Mouse (Mus musculus) bone marrow macrophage, adult 2 months (primary cell): ENCODE data around the gene Hpd. TPM values are rescaled to one million over a fixed set of nuclear protein-coding genes. Genes with fewer than 3 reads are reported as not detected.

Source experiments
- H3K27ac ChIP-seq: 2 replicates; pipeline ENCODE4 v1.5.1; 2012; ENCODE audit warnings: low read depth, low read length; ENCODE audit not compliant: insufficient read depth
- H3K4me1 ChIP-seq: 2 replicates; pipeline ENCODE4 v1.6.1; 2012; ENCODE audit warnings: low read length; ENCODE audit not compliant: control insufficient read depth, insufficient read depth
- H3K4me3 ChIP-seq: 2 replicates; pipeline ENCODE4 v1.5.1; 2012; ENCODE audit warnings: mild to moderate bottlenecking, low read length, moderate library complexity; ENCODE audit not compliant: insufficient read depth
- CTCF ChIP-seq: IDR thresholded peaks from 2 replicates; pipeline ENCODE4 v1.5.1; 2012; ENCODE audit warnings: low read depth, mild to moderate bottlenecking, low read length, moderate library complexity
- POLR2A ChIP-seq: IDR thresholded peaks from 2 replicates; pipeline ENCODE4 v1.6.1; 2012; ENCODE audit warnings: mild to moderate bottlenecking, low read depth, low read length, borderline replicate concordance
- polyA plus RNA-seq: library from polyadenylated mRNA; stranded (reverse); fragments of >200 nt; gene quantifications from 2 replicates; pipeline ENCODE4 v1.2.4, GENCODE M21; 2012; ENCODE audit not compliant: missing spikeins, insufficient read depth, insufficient read length

The Hpd gene
- polyA plus RNA-seq, 1 experiment, result not detected

DNA sequence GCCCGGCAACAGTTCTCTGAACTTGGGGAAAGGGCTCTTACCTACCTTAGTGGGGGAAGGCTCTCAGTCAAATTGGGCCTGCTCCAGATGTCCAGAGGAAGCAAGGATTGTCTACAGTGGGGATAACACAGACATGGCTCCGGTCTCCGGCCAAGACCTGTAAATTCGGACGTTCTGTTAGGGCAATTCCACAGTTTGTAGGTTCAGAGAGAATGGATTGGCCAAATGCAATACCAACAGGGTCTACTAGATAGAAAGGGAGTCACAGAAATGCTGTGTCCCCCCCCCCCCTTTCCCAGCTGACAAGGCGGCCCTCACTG lies 44.7 kb downstream of the Hpd start:
- TF ChIP-seq POLR2A (no peak), CTCF (no peak)
- peak overlapping the region; percentile 53 for H3K4me3 ChIP-seq
- H3K4me1 ChIP-seq, result peaks cover 12% of the 10 kb centered on the region
- H3K27ac ChIP-seq, result peak overlapping the region; percentile 97

DNA sequence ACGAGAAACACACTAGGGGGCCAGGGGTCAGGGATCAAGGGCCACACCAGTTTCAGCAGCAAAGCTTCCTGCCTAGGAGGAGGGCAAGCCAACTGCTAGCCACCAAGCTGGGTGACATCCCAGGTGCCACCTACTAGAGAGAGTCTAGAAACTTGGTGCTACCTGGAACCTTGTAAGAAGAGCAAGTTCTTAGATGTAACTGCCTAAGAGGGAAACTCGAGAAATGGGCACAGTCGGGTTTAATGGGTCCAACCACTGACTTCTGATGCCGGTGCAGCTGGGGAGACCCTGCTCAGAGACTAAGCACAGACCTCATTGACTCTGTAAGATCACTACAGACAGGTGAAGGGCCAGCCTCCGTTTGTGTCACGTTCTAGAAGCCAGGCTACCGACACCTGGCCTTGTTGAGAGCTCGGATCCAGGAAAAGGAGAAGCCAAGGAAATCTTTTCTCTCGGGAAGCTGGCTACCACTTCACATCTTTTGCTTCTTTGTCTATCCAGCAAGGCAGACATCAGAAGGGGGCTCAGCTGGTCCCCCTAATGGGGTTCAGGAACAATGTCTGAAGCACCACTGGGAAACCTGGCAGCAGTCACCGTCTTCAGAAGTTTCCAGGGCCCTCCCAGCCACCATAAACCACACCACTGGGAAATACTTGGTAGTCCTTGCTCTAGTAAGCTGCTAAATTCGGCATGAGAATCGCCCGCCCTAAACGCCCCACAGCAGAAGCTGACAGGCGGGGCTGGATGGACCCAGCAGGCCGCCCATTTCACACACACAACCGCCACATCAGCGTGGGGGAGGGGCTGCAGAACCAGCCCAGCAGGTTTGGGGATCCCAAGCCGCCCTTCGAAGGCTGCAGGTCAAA lies 45.2 kb downstream of the Hpd start:
- peak overlapping the region; percentile 97 for H3K27ac ChIP-seq
- peaks cover 12% of the 10 kb centered on the region for H3K4me1 ChIP-seq
- no peak; the same call in 1 of the 2 replicates for TF ChIP-seq CTCF
- TF ChIP-seq POLR2A, result 0 out of 2 replicates have a peak, but pooled peaks have one; percentile 31
- peak overlapping the region; percentile 53 for H3K4me3 ChIP-seq

DNA sequence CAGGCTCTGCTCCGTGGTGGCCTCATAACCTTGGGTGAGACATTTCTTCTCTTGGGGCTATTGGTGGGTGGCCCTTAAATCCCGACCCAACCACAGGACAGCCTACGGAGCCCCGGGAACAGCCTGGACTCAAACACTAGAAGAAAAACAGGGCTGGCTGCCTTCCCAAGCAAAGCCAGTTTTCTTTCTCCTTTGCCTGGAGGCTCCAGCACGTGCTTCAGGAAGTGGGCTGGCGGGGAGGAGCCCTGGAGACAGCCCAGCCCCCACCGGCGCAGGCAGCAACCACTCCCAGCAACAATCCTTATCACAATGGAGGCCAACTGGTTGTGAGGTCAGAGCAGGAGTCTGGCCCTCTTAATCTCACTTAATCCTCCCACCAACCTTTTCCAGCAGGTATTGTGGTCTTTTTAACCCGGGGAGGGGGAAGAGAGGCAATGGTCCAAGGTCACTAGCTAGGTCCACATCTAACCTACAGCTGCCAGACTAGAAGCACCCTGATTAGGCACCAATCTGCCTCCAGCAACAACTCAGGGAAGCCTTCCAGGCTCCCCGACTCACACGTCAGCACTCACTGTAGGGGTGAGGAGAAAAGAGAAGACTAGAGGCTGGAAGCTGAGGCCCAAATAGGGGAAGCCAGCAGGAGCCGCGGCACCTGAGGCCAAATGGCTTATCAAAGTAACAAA lies 46.0 kb downstream of the Hpd start:
- H3K27ac ChIP-seq, result peak overlapping the region; percentile 97
- peak overlapping the region; percentile 53 for H3K4me3 ChIP-seq
- no peak for TF ChIP-seq POLR2A
- no peak; the same call in 1 of the 2 replicates for TF ChIP-seq CTCF
- H3K4me1 ChIP-seq, result peaks cover 17% of the 10 kb centered on the region

DNA sequence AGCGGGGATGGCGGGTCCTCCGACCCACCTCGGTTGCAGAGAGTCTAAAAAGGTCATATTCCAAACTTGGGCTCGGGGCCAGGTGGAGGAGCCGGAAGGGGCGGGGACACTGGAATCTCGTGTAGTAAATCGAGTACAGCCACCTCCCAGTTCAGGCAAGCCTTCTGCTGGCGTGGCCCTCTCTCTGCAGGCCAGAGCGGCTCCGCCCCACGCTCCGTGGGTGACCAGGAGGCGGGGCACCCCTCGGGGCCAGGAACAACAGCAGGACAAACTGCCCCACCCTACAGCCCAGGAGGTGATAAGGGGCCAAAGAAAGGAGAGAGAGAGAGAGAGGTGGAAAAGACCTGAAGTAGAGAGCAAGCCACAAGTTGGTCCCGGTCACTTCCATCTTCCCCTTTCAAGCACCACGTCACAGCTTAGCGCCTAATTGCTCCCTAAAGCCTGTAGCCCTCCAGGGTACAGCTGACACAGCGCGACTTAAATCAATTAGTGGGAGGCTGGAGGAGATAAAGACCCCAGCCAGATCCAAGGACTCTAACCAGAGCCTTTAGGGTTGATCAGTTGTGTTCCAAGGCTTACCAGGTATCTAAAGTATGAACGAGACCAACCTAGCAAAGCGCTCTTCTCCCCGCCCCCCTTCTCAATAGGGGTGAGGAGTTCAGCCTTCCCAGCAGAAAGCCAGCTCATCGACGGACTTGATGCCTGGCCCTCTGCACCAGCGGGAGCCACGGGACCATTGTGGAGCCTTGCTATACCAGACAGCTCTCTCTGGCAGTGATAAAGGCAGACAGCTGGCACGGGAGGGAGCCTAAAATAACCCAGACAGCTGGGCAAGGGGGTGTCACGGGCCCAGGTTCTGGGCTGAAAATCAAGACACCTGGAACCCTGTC lies 46.8 kb downstream of the Hpd start:
- Histone ChIP-seq H3K4me1 (peaks cover 22% of the 10 kb centered on the region), H3K27ac (peak overlapping the region; percentile 97), H3K4me3 (peak overlapping the region; percentile 53)
- TF ChIP-seq POLR2A, result no peak
- no peak for TF ChIP-seq CTCF

DNA sequence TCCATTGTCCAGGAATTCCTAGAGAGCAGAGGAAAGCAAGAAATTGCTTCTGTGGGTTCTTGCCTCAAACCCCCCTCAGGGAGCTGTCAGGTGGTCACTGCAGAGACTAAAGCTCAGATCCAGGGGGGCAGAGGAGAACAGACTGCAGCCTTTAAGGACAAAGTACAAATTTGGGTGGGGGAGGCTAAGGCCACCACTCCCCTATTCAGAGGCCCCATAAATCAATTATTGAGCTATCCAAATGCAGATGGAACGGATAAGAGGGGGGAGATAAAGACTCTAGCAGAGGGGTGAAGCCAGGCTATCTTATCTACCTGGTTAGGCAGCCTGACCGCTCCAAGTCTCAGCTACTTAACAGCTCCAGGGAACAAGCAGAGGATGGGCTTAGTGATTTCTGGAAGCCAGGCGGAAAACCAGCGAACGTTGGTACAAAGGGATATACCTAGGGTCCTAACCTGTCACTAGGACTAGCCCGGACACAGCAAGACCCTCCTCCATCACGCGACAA lies 47.6 kb downstream of the Hpd start:
- no peak for TF ChIP-seq POLR2A
- no peak overlapping the region; the same call in 1 of the 2 replicates for H3K27ac ChIP-seq
- peaks cover 27% of the 10 kb centered on the region for H3K4me1 ChIP-seq

DNA sequence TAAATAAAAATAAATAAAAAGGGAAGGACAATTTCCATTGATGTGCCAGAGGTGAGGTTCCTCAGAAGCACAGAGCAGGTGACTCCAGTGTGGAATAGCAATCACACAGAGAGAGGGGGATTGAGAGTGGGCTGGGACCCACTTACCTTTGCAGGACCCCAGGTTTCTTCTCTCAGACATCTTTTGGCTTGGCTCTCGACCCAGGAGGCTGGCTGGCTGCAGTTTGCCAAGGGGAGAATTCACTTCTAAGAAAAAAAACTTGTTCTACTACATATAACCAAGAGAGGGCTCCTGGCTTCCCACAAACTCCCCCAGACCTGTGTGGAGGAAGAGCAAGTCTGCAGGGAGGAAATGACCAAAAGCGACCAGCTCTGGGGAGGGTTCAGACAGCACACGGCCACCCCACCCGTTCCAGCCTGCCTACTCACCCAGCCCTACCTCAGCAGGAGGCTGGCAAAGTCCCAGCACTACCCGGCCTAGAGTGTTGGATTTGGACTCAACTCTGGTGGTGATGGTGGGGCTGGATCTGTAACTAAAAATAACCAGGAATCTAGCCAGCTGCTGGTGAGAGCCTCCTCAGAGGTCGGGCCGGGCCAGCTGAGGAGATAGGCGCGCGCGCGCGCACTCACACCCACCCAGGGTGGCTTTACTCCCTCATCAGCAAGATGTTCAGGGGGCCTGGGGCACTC lies 48.2 kb downstream of the Hpd start:
- Histone ChIP-seq H3K4me3 (no peak overlapping the region), H3K4me1 (peaks cover 33% of the 10 kb centered on the region), H3K27ac (no peak overlapping the region)
- TF ChIP-seq POLR2A (no peak), CTCF (no peak)

More for the DNA sequence above, 47.6 kb downstream of the Hpd start:
- H3K4me3 ChIP-seq, result no peak overlapping the region

DNA sequence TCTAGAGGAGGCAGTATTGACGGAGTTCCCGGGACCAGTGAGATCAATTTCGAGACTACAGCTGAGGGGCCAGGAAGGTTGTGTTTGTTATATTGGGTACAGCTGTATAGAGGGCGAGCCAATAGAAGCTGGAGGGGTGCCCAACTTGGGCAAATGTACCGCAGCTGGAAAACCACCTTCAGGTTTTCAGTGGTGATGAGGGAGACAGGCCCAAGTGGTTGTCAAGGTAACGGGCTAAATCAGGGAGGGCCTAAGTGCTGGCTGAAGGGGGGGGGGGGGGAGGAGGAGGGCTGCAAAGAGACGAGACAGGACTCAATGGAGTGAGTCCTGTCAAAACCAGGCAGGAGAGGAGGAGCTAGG lies 48.8 kb downstream of the Hpd start:
- TF ChIP-seq POLR2A (no peak), CTCF (no peak)
- Histone ChIP-seq H3K4me1 (peaks cover 39% of the 10 kb centered on the region), H3K27ac (no peak overlapping the region), H3K4me3 (no peak overlapping the region)

DNA sequence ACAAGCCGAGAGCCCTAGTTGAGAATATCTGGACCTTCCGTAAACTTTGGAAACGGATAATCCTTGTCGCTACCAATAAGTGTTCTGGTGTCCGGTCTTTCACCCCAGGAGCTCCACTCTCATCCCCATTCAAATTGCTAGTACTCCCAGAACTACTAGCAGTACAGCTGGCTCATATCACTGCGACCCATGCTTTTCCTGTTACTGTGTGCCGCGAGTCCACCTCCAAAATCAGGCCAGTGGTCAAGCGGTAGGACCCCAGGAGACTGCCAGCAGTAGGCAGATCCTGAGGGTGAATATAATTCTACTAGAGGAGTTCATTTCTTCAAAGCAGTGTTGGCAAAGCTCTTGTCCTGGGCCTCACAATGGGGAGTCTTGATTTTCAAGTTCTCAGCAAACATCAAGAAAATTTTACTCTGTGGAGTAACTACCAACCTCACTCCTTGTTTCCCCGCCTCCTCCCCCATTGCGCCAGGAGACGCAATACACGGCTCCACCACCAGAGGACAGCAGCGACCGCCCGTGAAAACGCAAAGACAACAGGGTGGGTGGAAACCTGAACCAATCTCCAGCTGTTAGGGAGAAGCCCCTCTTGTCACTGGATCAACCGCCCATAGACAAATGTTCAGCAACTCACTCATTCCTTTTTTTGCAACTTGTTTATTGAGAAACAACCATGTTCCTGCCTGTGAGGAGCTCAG lies 49.3 kb downstream of the Hpd start:
- Histone ChIP-seq H3K4me1 (peaks cover 44% of the 10 kb centered on the region), H3K27ac (no peak overlapping the region), H3K4me3 (no peak overlapping the region)
- TF ChIP-seq POLR2A (no peak), CTCF (peak; percentile 93)
